Mouse (Mus musculus) heart, postnatal 14 days (tissue): Measurements from ENCODE around the gene Ggt6. TPM values are rescaled to one million over a fixed set of nuclear protein-coding genes. Genes with fewer than 3 reads are reported as not detected.

Experiments used
- DNase-seq, 2 experiments: peaks; one replicate each; pipeline ENCODE4 v3.0.0; 2021 to 2022
- intact Hi-C: fragments of 180-260 bp; cut with DNase I; formaldehyde crosslinking; loops from one replicate; pipeline ENCODE4 v1.15.1; 2025
- total RNA-seq, 2 experiments: library from RNA; stranded (reverse); gene quantifications; 2 replicates each; pipeline ENCODE4 v1.2.3; 2021

The Ggt6 gene
- total RNA-seq, 2 experiments from 2014 or later = 0.39 TPM; not detected in 1

GRCm38 (mm10) chr11:72409649-72410385 lies 25.5 kb upstream of the Ggt6 start:
- no peak for DNase-seq
- intact Hi-C loops = loop anchor here (2.0 kb wide), 1 partner anchor 15 kb away; no protein-coding TSS in a partner anchor

GRCm38 (mm10) chr11:72410521-72411092 lies 24.7 kb upstream of the Ggt6 start:
- intact Hi-C loops = loop anchor here (2.0 kb wide), 1 partner anchor 14 kb away; no protein-coding TSS in a partner anchor
- DNase-seq = no peak

GRCm38 (mm10) chr11:72411093-72411921 lies 24.0 kb upstream of the Ggt6 start, which contains the start of gene Smtnl2:
Gene Smtnl2, minus strand, starts transcription at chr11:72411713.
- intact Hi-C loops = loop anchor here (2.0 kb wide), 1 partner anchor 13 kb away; no protein-coding TSS in a partner anchor
- peak; percentile 95 to 96 for DNase-seq

GRCm38 (mm10) chr11:72411945-72412344 lies 23.4 kb upstream of the Ggt6 start:
- DNase-seq = no peak
- intact Hi-C loops = loop anchor here (2.0 kb wide), 1 partner anchor 13 kb away; no protein-coding TSS in a partner anchor

- DNase-seq = peak; percentile 67 to 73
- intact Hi-C loops = no loop called here
Measured at GRCm38 (mm10) chr11:72413016-72413415, 22.3 kb upstream of the Ggt6 start.

GRCm38 (mm10) chr11:72413601-72414190 lies 21.6 kb upstream of the Ggt6 start:
- no peak for DNase-seq
- intact Hi-C loops = no loop called here

GRCm38 (mm10) chr11:72415155-72415554 lies 20.2 kb upstream of the Ggt6 start:
- intact Hi-C loops = no loop called here
- no peak for DNase-seq

- intact Hi-C loops = no loop called here
- DNase-seq = peak; percentile 58 to 64
Measured at GRCm38 (mm10) chr11:72416666-72417065, 18.7 kb upstream of the Ggt6 start.

- intact Hi-C loops = no loop called here
- DNase-seq = no peak
Measured at GRCm38 (mm10) chr11:72417376-72417775, 17.9 kb upstream of the Ggt6 start.

GRCm38 (mm10) chr11:72418227-72418626 lies 17.1 kb upstream of the Ggt6 start:
- intact Hi-C loops = no loop called here

GRCm38 (mm10) chr11:72419006-72419405 lies 16.3 kb upstream of the Ggt6 start:
- intact Hi-C loops = no loop called here
- no peak for DNase-seq

More at GRCm38 (mm10) chr11:72418227-72418626, 17.1 kb upstream of the Ggt6 start:
- no peak for DNase-seq

GRCm38 (mm10) chr11:72420460-72421122 lies 14.7 kb upstream of the Ggt6 start:
- intact Hi-C loops = no loop called here
- DNase-seq = no peak

GRCm38 (mm10) chr11:72421518-72422278 lies 13.6 kb upstream of the Ggt6 start:
- intact Hi-C loops = no loop called here
- DNase-seq = no peak

- intact Hi-C loops = loop anchor here (2.0 kb wide), 1 partner anchor 13 kb away; the partner anchor contains the start of gene Smtnl2
- no peak for DNase-seq
Measured at GRCm38 (mm10) chr11:72423686-72424085, 11.6 kb upstream of the Ggt6 start.

- intact Hi-C loops = loop anchor here (2.0 kb wide), 1 partner anchor 14 kb away; the partner anchor contains the start of gene Smtnl2
- DNase-seq = no peak
Measured at GRCm38 (mm10) chr11:72425201-72425600, 10.1 kb upstream of the Ggt6 start.

- intact Hi-C loops = no loop called here
- DNase-seq = no peak
Measured at GRCm38 (mm10) chr11:72426884-72427283, 8.4 kb upstream of the Ggt6 start.

- intact Hi-C loops = loop anchor here (1.0 to 2.0 kb wide), 4 partner anchors 58 to 204 kb away; no protein-coding TSS in a partner anchor
- DNase-seq = peak; percentile 90 to 93
Measured at GRCm38 (mm10) chr11:72428694-72429093, 6.6 kb upstream of the Ggt6 start.

GRCm38 (mm10) chr11:72429288-72429690 lies 6.0 kb upstream of the Ggt6 start:
- intact Hi-C loops = loop anchor here (2.0 kb wide), 1 partner anchor 204 kb away; no protein-coding TSS in a partner anchor
- peak; percentile 75 to 87 for DNase-seq
